Mouse (Mus musculus) frontal cortex, postnatal 25 days (tissue): ENCODE data around the gene Clcn3.

Experiments used
- DNase-seq, 2 experiments: peaks; one replicate each; pipeline ENCODE4 v3.0.0; 2022; ENCODE audit warnings: low spot score in 2 of 2

Gene Clcn3

GRCm38 (mm10) chr8:60951757-60952156 is 31.3 kb downstream of the Clcn3 start:
- no peak for DNase-seq

GRCm38 (mm10) chr8:60951271-60951670 is 31.8 kb downstream of the Clcn3 start:
- DNase-seq: no peak

DNA sequence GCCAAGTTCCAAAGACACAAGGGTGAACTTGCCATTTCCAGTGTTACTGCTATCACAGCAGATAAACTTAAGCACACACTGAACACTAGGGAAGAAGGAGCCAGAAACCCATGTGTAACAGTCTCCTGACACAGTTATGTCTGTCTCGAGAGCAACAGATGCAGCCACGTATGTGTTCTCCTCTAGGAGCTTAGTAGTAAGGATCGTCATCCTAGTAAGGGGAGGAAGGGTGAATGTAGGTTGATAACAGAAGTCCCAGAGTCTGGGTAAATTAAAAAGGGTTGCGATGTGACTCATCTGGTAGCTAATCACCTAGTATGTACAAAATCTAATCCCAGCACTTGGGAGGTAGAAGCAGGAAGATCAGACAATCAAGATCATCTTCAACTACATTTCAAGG is 33.2 kb downstream of the Clcn3 start:
- no peak for DNase-seq

DNA sequence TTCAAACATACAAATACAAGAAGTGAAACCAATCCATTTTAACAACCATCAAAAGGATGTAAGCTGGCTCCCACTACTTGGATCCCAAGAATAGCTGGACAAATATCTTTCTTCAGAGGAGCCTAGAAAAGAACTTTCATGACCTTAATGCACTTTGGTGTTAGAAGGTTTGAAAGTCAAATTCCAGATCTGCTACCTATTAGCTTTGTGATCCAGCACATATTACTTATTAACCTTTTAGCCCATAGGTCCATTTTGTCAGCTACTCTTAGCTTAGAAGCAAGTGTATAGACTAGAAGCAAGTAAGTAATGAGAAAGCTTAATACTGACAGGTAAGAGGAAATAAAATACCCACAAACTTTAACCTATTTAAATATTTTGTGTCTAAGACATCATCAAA is 35.6 kb downstream of the Clcn3 start:
- no peak for DNase-seq

GRCm38 (mm10) chr8:60942867-60943266 is 40.2 kb downstream of the Clcn3 start:
- DNase-seq: no peak

DNA sequence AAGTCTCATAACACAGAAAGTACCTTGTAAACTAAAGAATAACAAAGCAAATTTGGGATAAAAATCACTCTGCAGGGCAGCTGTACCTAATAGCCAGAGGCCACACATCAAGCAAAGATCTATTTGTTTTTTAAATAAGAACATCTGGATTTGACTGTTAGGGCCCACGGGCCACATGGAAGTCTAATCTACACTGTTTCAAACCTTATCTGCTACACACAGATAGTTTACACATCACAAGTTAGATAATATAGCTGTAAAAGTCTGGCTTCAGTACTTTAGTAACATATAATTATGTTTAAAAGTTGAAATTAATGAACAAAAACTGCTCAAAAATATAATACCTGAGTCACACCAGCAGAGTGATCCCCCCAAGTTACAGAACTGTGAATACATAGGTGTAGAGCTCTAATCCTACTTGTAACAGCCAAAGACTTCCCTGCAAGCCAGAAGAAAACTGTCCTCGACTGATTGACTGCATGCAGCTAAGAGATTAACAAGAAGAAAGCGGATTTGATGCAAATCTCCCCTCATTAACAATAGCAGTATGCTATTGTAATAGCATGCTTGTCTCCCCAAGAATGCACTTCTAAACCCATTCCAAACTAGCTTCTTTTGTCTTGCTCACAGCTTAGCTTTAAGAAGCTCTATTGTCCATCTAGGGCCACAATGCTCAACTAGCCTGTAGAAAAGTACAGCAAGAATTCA is 44.2 kb downstream of the Clcn3 start:
- DNase-seq: no peak

GRCm38 (mm10) chr8:60933617-60934016 is 49.5 kb downstream of the Clcn3 start:
- DNase-seq: no peak

DNA sequence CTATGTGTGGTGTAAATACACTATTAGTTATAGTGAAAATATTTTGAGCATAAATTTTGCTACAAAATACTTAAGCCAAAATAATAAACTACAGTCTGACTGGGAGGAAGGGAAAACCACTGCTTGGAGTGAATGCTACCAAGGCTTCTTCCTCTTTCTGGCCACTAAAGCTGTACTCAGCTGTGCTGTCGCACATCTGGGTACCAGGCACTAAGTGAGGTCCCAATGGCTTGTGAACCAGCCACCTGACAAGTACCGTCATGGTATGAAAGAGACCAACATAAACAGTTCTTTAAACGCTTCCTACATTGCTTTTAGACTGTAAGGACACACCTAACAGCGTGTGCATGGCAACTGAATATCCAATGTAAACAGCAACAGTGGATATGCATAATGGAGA is 62.9 kb downstream of the Clcn3 start:
- no peak for DNase-seq

- DNase-seq: no peak
Measured at GRCm38 (mm10) chr8:60919069-60919468, 64.0 kb downstream of the Clcn3 start.

GRCm38 (mm10) chr8:60912554-60912953 is 70.5 kb downstream of the Clcn3 start:
- no peak for DNase-seq

- no peak for DNase-seq
Measured at GRCm38 (mm10) chr8:60912081-60912480, 71.0 kb downstream of the Clcn3 start.

- no peak for DNase-seq
Measured at GRCm38 (mm10) chr8:60900147-60900546, 83.0 kb downstream of the Clcn3 start.

DNA sequence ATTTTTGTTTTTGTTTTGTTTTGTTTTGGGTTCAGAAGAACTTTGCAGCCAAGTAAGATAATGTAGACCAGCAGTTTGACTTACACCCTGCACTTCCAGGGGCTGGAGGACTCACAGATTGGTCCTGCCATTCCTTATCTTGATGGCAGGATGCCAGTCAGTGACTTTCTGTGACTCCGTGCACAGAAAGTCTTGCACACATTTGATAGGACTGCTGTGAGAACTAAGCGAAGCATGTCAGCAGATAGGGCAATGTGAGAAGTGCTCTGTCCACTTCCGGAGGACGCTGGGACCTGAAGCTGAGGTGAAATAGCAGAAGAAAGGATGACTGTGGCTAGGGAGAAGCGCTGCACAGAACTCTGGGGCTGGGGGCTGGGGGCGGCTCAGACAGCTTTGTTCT is 87.2 kb downstream of the Clcn3 start:
- no peak for DNase-seq

- no peak for DNase-seq
Measured at GRCm38 (mm10) chr8:60891757-60892156, 91.3 kb downstream of the Clcn3 start.

DNA sequence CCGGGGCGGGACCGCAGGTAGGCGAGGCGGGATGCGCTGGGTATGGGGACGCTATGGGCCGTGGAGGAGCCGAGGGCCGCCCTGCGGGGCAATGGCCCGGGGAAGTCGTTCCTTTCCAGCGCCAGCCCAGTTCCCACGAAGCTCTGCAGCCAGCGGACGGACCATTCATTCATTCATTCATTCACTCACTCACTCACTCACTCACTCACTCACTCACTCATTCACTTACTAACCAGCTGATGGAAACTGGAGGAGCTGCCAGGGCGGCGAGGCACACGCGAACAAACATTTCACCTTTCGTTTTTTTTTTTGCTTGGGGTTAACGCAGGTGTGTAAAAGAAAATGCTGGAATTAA is 92.6 kb downstream of the Clcn3 start:
- no peak for DNase-seq

GRCm38 (mm10) chr8:60889843-60890519 is 93.1 kb downstream of the Clcn3 start, which contains the start of gene Hpf1:
Gene Hpf1, plus strand, starts transcription at chr8:60890418.
- DNase-seq: peak; percentile 67 to 86

GRCm38 (mm10) chr8:60889131-60889842 is 93.8 kb downstream of the Clcn3 start:
- DNase-seq: no peak

DNA sequence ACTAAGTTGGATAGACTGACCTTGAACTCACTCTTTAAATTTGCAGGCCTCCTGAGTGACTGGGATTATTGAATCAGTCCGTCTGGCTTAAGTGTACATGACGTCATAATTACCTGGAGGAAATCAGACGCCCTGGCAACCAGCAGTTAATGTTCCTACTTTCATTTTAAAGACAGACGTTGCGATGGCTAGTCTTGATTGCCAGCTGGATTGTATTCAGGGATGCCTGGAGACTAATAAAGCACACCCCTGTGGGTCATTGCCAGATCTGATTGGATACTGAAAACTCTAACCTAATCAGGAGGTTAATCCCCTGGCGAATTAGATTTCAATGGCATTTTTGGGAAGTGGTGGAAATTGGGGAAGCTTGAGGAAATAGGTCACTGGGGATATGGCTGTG is 96.4 kb downstream of the Clcn3 start:
- no peak for DNase-seq

DNA sequence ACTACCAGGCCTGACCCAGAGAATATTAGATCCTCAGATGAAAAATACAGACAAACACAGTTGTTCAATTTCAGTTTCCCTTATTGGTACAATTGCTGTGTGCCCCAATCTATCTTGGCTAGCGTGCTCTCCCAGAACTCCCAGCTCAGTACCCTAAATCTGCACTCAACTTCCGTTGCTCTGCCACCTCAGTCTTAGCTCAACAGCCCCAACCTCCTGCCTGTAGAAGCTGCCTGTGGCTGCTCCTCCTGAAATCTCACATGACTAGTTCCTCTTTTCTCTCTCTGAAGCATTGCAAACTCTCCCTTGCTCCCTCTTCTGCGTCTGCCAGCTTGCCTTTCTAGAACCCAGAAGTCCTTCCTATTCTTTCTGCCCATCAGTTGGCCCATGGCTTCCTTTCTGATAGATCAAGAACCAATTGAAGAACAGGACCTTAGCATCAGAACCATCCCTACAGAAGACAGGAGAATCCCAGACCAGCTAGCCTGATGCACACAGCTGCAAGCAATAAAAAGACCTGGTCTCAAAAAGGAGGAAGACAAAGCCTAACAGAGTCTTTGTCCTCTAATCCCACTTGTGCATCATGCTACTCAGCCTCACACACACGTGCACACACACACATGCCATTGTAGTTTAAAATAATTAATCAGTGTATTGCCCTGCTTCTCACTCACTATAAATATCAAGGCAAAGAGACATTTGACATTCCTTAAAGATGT is 99.5 kb downstream of the Clcn3 start:
- DNase-seq: no peak

DNA sequence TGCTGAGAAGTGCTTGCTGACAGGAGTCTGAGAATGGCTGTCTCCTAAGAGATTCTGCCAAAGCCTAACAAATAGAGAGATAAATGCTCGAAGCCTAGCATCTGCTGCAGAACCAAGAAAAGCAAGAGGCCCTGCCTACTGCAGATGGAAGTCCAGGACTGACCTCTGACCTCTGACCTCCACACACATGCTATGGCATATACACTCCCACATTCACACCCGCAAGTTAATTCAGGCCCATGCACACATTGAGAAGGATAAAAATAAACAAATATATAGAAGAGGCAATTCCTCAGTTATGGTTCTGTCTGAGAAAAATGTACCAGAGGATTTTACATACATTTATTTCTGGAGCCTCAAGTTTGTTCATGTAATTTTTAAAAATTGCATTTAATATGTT is 104.5 kb downstream of the Clcn3 start:
- no peak for DNase-seq

DNA sequence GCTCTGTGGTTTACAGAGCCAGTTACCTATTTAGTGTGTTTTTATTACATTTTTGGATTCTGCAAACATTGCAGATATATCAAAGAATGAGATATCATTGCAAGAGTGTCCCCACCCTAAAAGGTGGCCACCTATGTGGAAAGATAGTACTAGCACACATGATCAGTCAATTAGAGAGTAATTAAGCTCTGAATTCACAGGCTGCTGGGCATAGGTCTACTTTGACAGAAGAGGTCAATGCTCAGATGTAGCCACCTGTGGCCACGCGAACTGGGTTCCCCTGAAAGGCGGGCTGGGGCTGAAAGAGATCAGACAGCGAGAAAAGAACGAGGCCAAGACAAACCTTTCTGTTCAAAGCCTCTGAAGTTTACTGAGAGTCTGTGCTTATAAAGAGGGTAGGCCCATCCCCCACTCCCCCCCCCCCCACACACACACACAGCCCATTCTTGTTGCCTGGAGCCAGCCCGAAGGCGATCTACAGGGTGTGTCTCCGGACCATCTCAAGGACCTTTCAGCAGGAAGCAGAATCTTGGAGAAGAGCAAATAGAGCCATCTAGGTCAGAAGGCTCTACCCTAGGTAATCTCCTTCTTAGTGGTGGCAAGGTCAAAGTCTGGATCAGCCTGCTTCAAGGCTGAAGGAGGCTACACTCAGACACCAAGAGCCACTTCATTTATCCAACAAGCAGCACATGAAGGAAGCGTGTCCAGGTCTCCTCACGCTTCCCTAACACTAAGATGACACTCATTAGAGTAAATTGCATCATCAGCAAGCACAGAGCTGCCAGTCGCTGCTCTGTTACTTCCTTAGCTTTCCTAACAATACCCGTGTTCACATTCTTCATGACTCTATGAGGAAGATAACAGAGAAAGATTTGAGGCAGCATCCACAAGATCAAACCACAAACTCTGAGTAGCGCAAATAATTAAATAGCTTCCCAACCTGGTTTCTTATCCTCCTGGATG is 112.6 kb downstream of the Clcn3 start:
- no peak for DNase-seq
